Mouse (Mus musculus): Measurements from ENCODE around the gene Sympk.
A peak's percentile ranks its signal among the peaks of the same experiment; 100 is the strongest.

The Sympk gene

GRCm38 (mm10) chr7:19002115-19002514 is 22.1 kb upstream of the Sympk start:
- H3K36me3 ChIP-seq (ENCODE audit: control insufficient read depth, insufficient read depth, low read length, poor library complexity, severe bottlenecking), result peaks cover 6% of the 10 kb centered on the region; the same call in 1 of the 2 replicates
- DNase-seq (ENCODE audit: low read depth, low spot score), result no peak
- H3K27me3 ChIP-seq (ENCODE audit: control insufficient read depth, insufficient read depth, low read length, poor library complexity, severe bottlenecking), result no peaks in the 10 kb centered on the region

GRCm38 (mm10) chr7:19002848-19003498 is 21.2 kb upstream of the Sympk start:
- peaks cover 6% of the 10 kb centered on the region; the same call in 1 of the 2 replicates for H3K36me3 ChIP-seq (ENCODE audit: control insufficient read depth, insufficient read depth, low read length, poor library complexity, severe bottlenecking)
- peak; percentile 83 for DNase-seq (ENCODE audit: low read depth, low spot score)

DNA sequence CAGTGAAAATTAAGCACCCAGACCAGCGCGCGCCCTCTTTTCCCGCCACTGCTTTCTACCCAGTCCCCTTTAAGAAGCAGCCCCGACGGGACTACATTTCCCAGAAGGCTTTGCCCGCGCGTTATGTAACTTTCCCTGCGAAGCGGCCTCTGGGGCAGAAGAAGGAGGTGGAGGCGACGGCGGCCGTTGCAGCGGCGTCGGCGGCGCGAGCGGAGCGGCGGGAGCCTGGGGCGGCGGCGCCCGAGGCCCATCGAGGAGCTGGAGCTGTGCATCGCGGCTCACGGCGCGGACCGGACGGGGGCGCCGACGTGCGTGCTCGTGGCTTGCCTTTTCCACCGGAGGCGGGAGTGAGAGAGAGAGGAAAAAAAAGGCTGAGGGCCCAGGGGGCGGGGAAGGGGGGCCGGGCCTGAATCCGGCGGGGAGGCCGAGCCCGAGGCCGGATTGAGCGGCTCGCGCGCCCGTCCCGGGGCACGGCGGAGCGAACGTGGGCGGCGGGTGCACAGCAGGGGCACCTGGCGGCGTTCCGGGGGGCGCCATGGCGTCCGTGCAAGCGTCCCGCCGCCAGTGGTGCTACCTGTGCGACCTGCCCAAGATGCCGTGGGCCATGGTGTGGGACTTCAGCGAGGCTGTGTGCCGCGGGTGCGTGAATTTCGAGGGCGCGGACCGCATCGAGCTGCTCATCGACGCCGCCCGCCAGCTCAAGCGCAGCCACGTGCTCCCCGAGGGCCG is 20.1 kb upstream of the Sympk start, which contains the start of gene Irf2bp1:
Gene Irf2bp1, plus strand, starts transcription at position 143 of the 729 bp plus-strand sequence.
- H3K27me3 ChIP-seq (ENCODE audit: control insufficient read depth, insufficient read depth, low read length, poor library complexity, severe bottlenecking), result no peaks in the 10 kb centered on the region
- peak; percentile 95 for DNase-seq (ENCODE audit: low read depth, low spot score)
- peaks cover 6% of the 10 kb centered on the region; the same call in 1 of the 2 replicates for H3K36me3 ChIP-seq (ENCODE audit: control insufficient read depth, insufficient read depth, low read length, poor library complexity, severe bottlenecking)

More at GRCm38 (mm10) chr7:19002848-19003498, 21.2 kb upstream of the Sympk start:
- no peaks in the 10 kb centered on the region for H3K27me3 ChIP-seq (ENCODE audit: control insufficient read depth, insufficient read depth, low read length, poor library complexity, severe bottlenecking)

DNA sequence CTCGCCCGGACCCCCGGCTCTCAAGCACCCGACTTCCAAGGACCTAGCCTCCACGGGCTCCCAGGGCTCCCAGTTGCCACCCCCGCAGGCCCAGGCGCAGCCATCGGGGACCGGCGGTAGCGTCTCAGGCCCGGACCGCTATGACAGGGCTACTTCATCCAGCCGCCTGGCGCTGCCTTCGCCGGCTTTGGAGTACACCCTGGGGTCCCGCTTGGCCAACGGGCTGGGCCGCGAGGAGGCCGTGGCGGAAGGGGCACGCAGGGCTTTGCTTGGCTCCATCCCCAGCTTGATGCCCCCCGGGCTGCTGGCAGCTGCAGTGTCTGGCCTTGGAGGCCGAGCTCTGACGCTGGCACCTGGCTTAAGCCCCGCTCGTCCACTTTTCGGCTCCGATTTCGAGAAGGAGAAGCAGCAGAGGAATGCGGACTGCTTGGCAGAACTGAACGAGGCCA is 19.5 kb upstream of the Sympk start:
- H3K36me3 ChIP-seq (ENCODE audit: control insufficient read depth, insufficient read depth, low read length, poor library complexity, severe bottlenecking), result peaks cover 6% of the 10 kb centered on the region; the same call in 1 of the 2 replicates
- H3K27me3 ChIP-seq (ENCODE audit: control insufficient read depth, insufficient read depth, low read length, poor library complexity, severe bottlenecking), result no peaks in the 10 kb centered on the region
- no peak for DNase-seq (ENCODE audit: low read depth, low spot score)

GRCm38 (mm10) chr7:19005417-19006121 is 18.6 kb upstream of the Sympk start:
- DNase-seq (ENCODE audit: low read depth, low spot score), result no peak
- peaks cover 6% of the 10 kb centered on the region; the same call in 1 of the 2 replicates for H3K36me3 ChIP-seq (ENCODE audit: control insufficient read depth, insufficient read depth, low read length, poor library complexity, severe bottlenecking)
- no peaks in the 10 kb centered on the region for H3K27me3 ChIP-seq (ENCODE audit: control insufficient read depth, insufficient read depth, low read length, poor library complexity, severe bottlenecking)

- peak; percentile 91 for DNase-seq (ENCODE audit: low read depth, low spot score)
- peaks cover 6% of the 10 kb centered on the region; the same call in 1 of the 2 replicates for H3K36me3 ChIP-seq (ENCODE audit: control insufficient read depth, insufficient read depth, low read length, poor library complexity, severe bottlenecking)
- H3K27me3 ChIP-seq (ENCODE audit: control insufficient read depth, insufficient read depth, low read length, poor library complexity, severe bottlenecking), result no peaks in the 10 kb centered on the region
These were observed 17.7 kb upstream of the Sympk start for GRCm38 (mm10) chr7:19006476-19006875.

GRCm38 (mm10) chr7:19007026-19007977 is 16.9 kb upstream of the Sympk start:
- no peak for DNase-seq (ENCODE audit: low read depth, low spot score)

DNA sequence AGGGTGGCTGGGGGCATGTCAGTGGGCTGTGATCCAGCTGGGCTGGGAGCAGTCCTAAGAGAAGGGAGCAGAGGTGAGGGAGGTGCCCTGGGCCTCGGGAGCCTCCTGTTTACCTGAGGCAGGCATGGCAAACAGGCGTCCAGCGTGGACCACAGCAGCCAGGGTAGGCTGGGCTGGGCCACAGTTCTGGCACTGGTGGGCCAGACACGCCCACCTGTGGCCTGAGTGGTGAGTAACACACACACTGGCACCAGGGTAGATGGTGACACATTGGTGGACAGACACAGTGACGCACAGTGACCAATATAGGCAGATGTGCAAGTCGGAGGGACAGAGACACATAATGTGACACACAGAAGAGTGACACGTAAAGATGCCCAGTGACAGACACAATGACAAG is 13.6 kb upstream of the Sympk start:
- H3K27me3 ChIP-seq (ENCODE audit: control insufficient read depth, insufficient read depth, low read length, poor library complexity, severe bottlenecking), result no peaks in the 10 kb centered on the region; the same call in 1 of the 2 replicates
- no peak for DNase-seq (ENCODE audit: low read depth, low spot score)
- peaks cover 5% of the 10 kb centered on the region; the same call in 1 of the 2 replicates for H3K36me3 ChIP-seq (ENCODE audit: control insufficient read depth, insufficient read depth, low read length, poor library complexity, severe bottlenecking)

More at GRCm38 (mm10) chr7:19007026-19007977, 16.9 kb upstream of the Sympk start:
- Histone ChIP-seq H3K36me3 (ENCODE audit: control insufficient read depth, insufficient read depth, low read length, poor library complexity, severe bottlenecking) (peaks cover 6% of the 10 kb centered on the region; the same call in 1 of the 2 replicates), H3K27me3 (ENCODE audit: control insufficient read depth, insufficient read depth, low read length, poor library complexity, severe bottlenecking) (no peaks in the 10 kb centered on the region; the same call in 1 of the 2 replicates)

DNA sequence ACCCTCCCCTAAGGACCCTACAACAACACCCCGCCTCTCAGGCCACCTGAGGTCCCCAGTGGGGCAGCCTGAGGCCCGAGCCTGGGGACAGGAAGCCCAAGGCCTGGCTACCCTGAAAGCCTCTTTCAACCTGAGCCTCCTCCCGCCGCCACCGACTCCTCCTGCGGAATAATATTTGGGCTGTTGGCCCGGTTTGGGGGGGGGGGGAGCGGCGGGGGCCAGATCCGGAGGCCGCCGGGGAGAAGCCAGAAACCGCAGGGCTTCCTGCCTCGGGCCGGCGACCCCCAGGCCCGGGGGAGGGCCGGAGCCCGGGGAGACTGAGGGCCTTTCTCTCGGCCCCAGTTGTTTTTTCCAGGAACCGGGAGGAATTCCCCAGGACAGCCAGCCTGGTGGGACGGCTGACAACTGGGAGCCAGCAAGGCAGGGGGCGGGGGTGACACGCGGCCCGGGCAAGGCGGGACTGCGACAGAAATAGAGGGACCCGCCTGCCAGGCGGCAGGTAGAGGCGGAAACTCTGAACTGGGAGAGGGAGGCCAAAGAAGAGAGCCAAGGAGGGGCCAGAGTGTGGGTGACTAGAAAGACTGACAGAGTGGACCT is 12.1 kb upstream of the Sympk start:
- H3K36me3 ChIP-seq (ENCODE audit: control insufficient read depth, insufficient read depth, low read length, poor library complexity, severe bottlenecking), result no peaks in the 10 kb centered on the region
- no peaks in the 10 kb centered on the region; the same call in 1 of the 2 replicates for H3K27me3 ChIP-seq (ENCODE audit: control insufficient read depth, insufficient read depth, low read length, poor library complexity, severe bottlenecking)
- no peak for DNase-seq (ENCODE audit: low read depth, low spot score)

DNA sequence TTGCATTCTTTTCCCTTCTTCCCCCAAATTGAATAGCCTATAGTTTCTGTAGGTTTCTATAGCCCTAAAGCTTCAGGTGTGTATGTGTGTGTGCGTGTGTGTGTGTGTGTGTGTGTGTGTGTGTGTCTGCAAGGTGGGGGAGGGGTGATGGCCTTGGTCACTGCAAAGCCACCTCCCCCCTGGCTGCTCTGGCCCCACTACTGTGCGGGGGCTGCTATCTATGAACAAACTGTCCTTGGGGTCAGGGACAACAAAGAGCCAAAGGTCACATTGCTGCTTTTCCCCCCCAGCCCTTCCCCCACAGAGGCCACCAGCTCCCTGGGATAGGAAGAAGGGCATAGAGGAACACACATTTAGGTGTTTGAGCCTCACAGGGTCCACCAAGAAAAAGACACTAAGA is 11.3 kb upstream of the Sympk start:
- H3K27me3 ChIP-seq (ENCODE audit: control insufficient read depth, insufficient read depth, low read length, poor library complexity, severe bottlenecking), result no peaks in the 10 kb centered on the region; the same call in 1 of the 2 replicates
- no peaks in the 10 kb centered on the region for H3K36me3 ChIP-seq (ENCODE audit: control insufficient read depth, insufficient read depth, low read length, poor library complexity, severe bottlenecking)
- no peak for DNase-seq (ENCODE audit: low read depth, low spot score)

- no peak for DNase-seq (ENCODE audit: low read depth, low spot score)
- H3K27me3 ChIP-seq (ENCODE audit: control insufficient read depth, insufficient read depth, low read length, poor library complexity, severe bottlenecking), result no peaks in the 10 kb centered on the region; the same call in 1 of the 2 replicates
- H3K36me3 ChIP-seq (ENCODE audit: control insufficient read depth, insufficient read depth, low read length, poor library complexity, severe bottlenecking), result no peaks in the 10 kb centered on the region
These were observed 9.7 kb upstream of the Sympk start for GRCm38 (mm10) chr7:19014452-19014851.

- no peak for DNase-seq (ENCODE audit: low read depth, low spot score)
- H3K27me3 ChIP-seq (ENCODE audit: control insufficient read depth, insufficient read depth, low read length, poor library complexity, severe bottlenecking), result no peaks in the 10 kb centered on the region; the same call in 1 of the 2 replicates
- no peaks in the 10 kb centered on the region for H3K36me3 ChIP-seq (ENCODE audit: control insufficient read depth, insufficient read depth, low read length, poor library complexity, severe bottlenecking)
These were observed 8.1 kb upstream of the Sympk start for GRCm38 (mm10) chr7:19016042-19016441.

DNA sequence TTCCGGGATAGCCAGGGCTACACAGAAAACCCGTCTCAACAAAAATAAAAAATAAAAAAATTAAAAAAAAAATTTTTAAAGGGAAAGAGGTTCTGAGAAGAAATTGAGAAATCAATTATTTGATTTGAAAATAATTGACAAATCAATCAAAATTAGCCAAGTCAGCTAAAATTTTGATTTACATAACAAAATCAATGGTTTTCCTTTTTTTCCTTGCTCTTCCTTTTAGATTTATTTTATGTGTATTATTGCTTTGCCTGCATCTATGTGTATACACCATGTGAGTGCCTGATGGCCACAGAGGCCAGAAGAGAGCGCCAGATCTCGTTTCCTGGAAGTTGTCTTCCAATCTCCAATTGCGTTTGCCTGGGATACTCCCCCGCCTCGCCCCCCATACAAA is 6.3 kb upstream of the Sympk start:
- H3K27me3 ChIP-seq (ENCODE audit: control insufficient read depth, insufficient read depth, low read length, poor library complexity, severe bottlenecking), result no peaks in the 10 kb centered on the region; the same call in 1 of the 2 replicates
- no peak for DNase-seq (ENCODE audit: low read depth, low spot score)
- H3K36me3 ChIP-seq (ENCODE audit: control insufficient read depth, insufficient read depth, low read length, poor library complexity, severe bottlenecking), result no peaks in the 10 kb centered on the region

All from splenic B cell, adult 2 months (primary cell).